Mouse (Mus musculus) erythroblast, embryonic 14.5 days (primary cell): Measurements from ENCODE around the gene Kat2b.

Experiments
- GATA1 ChIP-seq: IDR thresholded peaks from 2 replicates; pipeline ENCODE4 v1.6.1; 2012; ENCODE audit warnings: low read length, inconsistent platforms, mixed read lengths
- TAL1 ChIP-seq: IDR thresholded peaks from 3 replicates; pipeline ENCODE4 v1.6.1; 2012; ENCODE audit warnings: low read length, inconsistent platforms, mixed read lengths

DNA sequence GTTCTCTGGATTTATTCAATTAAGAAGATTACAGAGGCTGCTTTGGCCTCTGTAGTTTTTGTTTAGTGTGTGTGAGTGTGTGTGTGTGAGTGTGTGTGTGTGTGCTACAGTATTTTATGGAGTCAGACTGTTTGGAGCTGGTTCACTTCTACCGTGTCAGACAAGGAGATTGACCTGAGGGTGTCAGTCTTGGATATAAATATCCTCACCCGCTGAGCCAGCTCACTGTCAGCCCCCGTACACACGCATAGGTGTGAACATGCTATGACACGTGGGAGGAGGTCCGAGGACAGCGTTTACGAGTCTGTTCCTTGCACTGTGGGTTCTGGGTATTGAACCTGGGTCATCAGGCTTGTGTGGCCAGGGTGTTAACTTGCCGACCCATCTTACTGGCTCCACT, 57.1 kb downstream of the Kat2b start:
- TF ChIP-seq TAL1: no peak
- TF ChIP-seq GATA1: no peak
